Mouse (Mus musculus) megakaryocyte, embryonic 14.5 days (primary cell): Measurements from ENCODE around the gene Aatf.

Experiments used
- FLI1 ChIP-seq: IDR thresholded peaks from 2 replicates; pipeline ENCODE4 v1.6.1; 2012; ENCODE audit warnings: low read length, inconsistent platforms, mixed read lengths
- GATA1 ChIP-seq: IDR thresholded peaks from 3 replicates; pipeline ENCODE4 v1.6.1; 2012; ENCODE audit warnings: mixed read lengths, low read length, inconsistent platforms, borderline replicate concordance

- no peak for TF ChIP-seq GATA1
- TF ChIP-seq FLI1: no peak
Observed at GRCm38 (mm10) chr11:84376510-84377365, 136.6 kb downstream of the Aatf start.
